Mouse (Mus musculus) bone marrow, adult 2 months (tissue): ENCODE data around the gene 4933434E20Rik. TPM values are rescaled to one million over a fixed set of nuclear protein-coding genes. Genes with fewer than 3 reads are reported as not detected.

Experiments
- H3K27ac ChIP-seq: fragments of 200-500 bp; 2 replicates; pipeline ENCODE4 v1.5.1; 2012; ENCODE audit warnings: low read depth, mild to moderate bottlenecking, control low read depth, inconsistent platforms, low read length; ENCODE audit not compliant: control insufficient read depth, poor library complexity, insufficient read depth
- H3K4me1 ChIP-seq: fragments of 200-500 bp; 2 replicates; pipeline ENCODE4 v1.6.1; 2011; ENCODE audit warnings: low read length; ENCODE audit not compliant: control insufficient read depth, insufficient read depth
- H3K4me3 ChIP-seq: fragments of 200-500 bp; replicated peaks from 2 replicates; pipeline ENCODE3; 2011; ENCODE audit warnings: mild to moderate bottlenecking, low read depth, low read length, control low read depth; ENCODE audit not compliant: control insufficient read depth
- CTCF ChIP-seq: fragments of 200-500 bp; IDR thresholded peaks from 2 replicates; pipeline ENCODE4 v1.5.1; 2011; ENCODE audit warnings: low read length, control low read depth; ENCODE audit not compliant: control insufficient read depth, insufficient read depth
- POLR2A ChIP-seq: fragments of 200-500 bp; IDR thresholded peaks from 2 replicates; pipeline ENCODE4 v1.6.1; 2011; ENCODE audit warnings: low read depth, mild to moderate bottlenecking, control low read depth, low read length, borderline replicate concordance; ENCODE audit not compliant: control insufficient read depth
- WGBS: fragments of 180-500 bp; shearing (Covaris S2); methylation state at CpG from one replicate; pipeline ENCODE4 v1.1.7; 2018; 5-methylcytosine and 5-hydroxymethylcytosine counted together
- polyA plus RNA-seq: library from polyadenylated mRNA; stranded (reverse); fragments of >200 nt; gene quantifications from 2 replicates; pipeline ENCODE4 v1.2.4, GENCODE M21; 2011; ENCODE audit warnings: low replicate concordance; ENCODE audit not compliant: missing spikeins, insufficient read depth, insufficient read length

4933434E20Rik gene
- polyA plus RNA-seq, 1 experiment, result 49.9 TPM

GRCm38 (mm10) chr3:90102239-90102638, 50.8 kb downstream of the 4933434E20Rik start:
- no peaks in the 10 kb centered on the region for H3K4me1 ChIP-seq
- WGBS, result 81% methylated on average over 2 of the region's 2 CpGs
- no peak overlapping the region for H3K27ac ChIP-seq
- H3K4me3 ChIP-seq, result no peak overlapping the region
- TF ChIP-seq CTCF (no peak), POLR2A (no peak)

DNA sequence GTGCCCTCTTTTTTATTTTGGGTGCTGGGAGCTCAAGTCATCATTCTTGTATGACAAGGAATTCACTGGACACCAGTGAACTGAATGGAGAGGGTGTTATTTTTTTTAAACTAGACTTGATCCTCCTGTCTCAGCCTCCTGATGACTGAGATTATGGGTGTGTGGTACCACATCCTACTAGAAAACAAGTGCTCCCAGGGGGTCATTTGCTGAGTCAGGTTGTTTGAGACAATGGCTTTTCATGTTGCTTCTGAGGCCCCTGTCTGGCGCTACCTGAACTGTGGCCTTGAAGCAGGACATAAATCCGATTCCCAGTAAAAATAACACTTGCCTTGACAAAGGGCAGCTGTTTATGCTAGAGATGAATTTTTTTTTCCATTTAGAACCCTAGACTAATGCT, 51.7 kb downstream of the 4933434E20Rik start:
- no peak overlapping the region for H3K27ac ChIP-seq
- no peak for TF ChIP-seq CTCF
- TF ChIP-seq POLR2A, result no peak
- no peak overlapping the region for H3K4me3 ChIP-seq
- no peaks in the 10 kb centered on the region for H3K4me1 ChIP-seq
- 85% methylated on average over 2 of the region's 2 CpGs for WGBS

GRCm38 (mm10) chr3:90103938-90104337, 52.5 kb downstream of the 4933434E20Rik start, which contains the start of gene Nup210l:
TSS of gene Nup210l (plus strand) at chr3:90104132.
- H3K4me3 ChIP-seq, result no peak within 1 kb of the TSS
- no peak within 1 kb of the TSS for H3K27ac ChIP-seq
- WGBS, result 77% methylated on average over 13 of the region's 13 CpGs
- no peaks in the 10 kb centered on the region for H3K4me1 ChIP-seq
- TF ChIP-seq CTCF, result no peak
- TF ChIP-seq POLR2A, result no peak

DNA sequence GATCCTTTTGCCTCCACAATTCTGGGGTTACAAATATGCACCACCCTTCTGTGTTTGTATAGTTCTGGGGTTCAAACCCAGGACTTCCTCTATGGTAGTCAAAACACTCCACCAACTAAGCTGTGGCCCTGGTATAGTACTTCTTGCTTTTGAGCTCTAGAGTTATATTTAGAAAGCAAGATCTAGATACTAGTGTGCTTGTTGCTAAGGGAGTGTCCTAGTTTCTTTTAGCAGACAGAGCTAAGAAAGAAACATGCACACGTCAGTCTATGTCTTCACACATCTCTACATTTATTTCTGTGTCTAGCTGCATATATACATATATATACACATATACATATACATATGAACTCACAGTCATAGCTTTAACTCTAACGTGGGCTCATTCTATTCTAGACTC, 60.3 kb downstream of the 4933434E20Rik start:
- Histone ChIP-seq H3K27ac (no peak overlapping the region), H3K4me1 (no peaks in the 10 kb centered on the region; the same call in 1 of the 2 replicates), H3K4me3 (no peak overlapping the region)
- no peak for TF ChIP-seq CTCF
- no peak for TF ChIP-seq POLR2A
- 66% methylated on average over 2 of the region's 2 CpGs for WGBS

- WGBS, result 77% methylated on average over 2 of the region's 2 CpGs
- no peak overlapping the region for H3K27ac ChIP-seq
- no peak overlapping the region for H3K4me3 ChIP-seq
- no peaks in the 10 kb centered on the region; the same call in 1 of the 2 replicates for H3K4me1 ChIP-seq
- TF ChIP-seq POLR2A (no peak), CTCF (0 out of 2 replicates have a peak, but pooled peaks have one; percentile 4)
Observed at GRCm38 (mm10) chr3:90114342-90114741, 62.9 kb downstream of the 4933434E20Rik start.

DNA sequence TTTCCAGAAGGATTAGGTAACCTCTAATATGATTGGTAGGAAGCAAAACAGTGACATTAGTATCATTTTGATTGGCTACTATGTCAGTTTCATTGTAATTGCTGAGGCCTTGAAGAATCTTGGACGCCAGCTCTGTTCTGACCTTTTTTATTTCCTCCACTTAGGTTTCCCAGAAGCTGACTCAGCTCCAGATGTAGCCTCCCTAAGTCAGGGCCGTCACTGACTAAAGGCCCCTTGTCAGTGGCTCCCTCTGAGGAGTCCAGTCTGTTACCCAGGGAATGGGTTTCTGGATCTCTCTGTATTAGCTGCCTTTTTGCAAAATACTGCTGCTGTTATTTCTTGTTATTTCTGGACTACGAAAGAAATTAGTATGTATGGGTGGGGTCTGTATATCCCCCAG, 64.1 kb downstream of the 4933434E20Rik start:
- Histone ChIP-seq H3K4me3 (no peak overlapping the region), H3K27ac (no peak overlapping the region), H3K4me1 (no peaks in the 10 kb centered on the region; the same call in 1 of the 2 replicates)
- TF ChIP-seq POLR2A (no peak), CTCF (no peak)
- 63% methylated on average over 3 of the region's 3 CpGs for WGBS

Other genes starting within 250 kb of the 4933434E20Rik start
- 1.2 and 1.7 TPM in 2 replicates for gene She, start 220.3 kb upstream of the 4933434E20Rik start, polyA plus RNA-seq
- gene Il6ra, start 138.4 kb upstream of the 4933434E20Rik start, polyA plus RNA-seq, result 6.5 and 11.4 TPM in 2 replicates
- 9.0 and 30.6 TPM in 2 replicates for gene Atp8b2, start 88.1 kb upstream of the 4933434E20Rik start, polyA plus RNA-seq
- 34.2 and 70.1 TPM in 2 replicates for gene Hax1, start 52.9 kb upstream of the 4933434E20Rik start, polyA plus RNA-seq
- 57.2 and 89.7 TPM in 2 replicates for gene Ubap2l, start 992 bp downstream of the 4933434E20Rik start, polyA plus RNA-seq
- 645 and 665 TPM in 2 replicates for gene Tpm3, start 21.0 kb downstream of the 4933434E20Rik start, polyA plus RNA-seq
- gene Nup210l, start 52.5 kb downstream of the 4933434E20Rik start, polyA plus RNA-seq, result 0.79 and 1.5 TPM in 2 replicates
- gene Rps27, start 162.0 kb downstream of the 4933434E20Rik start, polyA plus RNA-seq, result 16.3 and 168 TPM in 2 replicates
- gene Rab13, start 162.1 kb downstream of the 4933434E20Rik start, polyA plus RNA-seq, result 11.5 and 13.0 TPM in 2 replicates
- 38.7 and 72.7 TPM in 2 replicates for gene Jtb, start 180.0 kb downstream of the 4933434E20Rik start, polyA plus RNA-seq
- not detected in 2 replicates for gene Creb3l4, start 191.9 kb downstream of the 4933434E20Rik start, polyA plus RNA-seq
- gene Slc39a1, start 196.5 kb downstream of the 4933434E20Rik start, polyA plus RNA-seq, result 11.6 and 29.3 TPM in 2 replicates
- gene Crtc2, start 202.5 kb downstream of the 4933434E20Rik start, polyA plus RNA-seq, result 45.5 and 67.3 TPM in 2 replicates
- 24.7 and 68.6 TPM in 2 replicates for gene Dennd4b, start 213.5 kb downstream of the 4933434E20Rik start, polyA plus RNA-seq
- gene Gatad2b, start 241.5 kb downstream of the 4933434E20Rik start, polyA plus RNA-seq, result 13.9 and 17.5 TPM in 2 replicates